Mouse (Mus musculus) effector memory CD4-positive, alpha-beta T cell, adult 5 months (primary cell): Measurements from ENCODE around the gene Adgrb2. TPM values are rescaled to one million over a fixed set of nuclear protein-coding genes. Genes with fewer than 3 reads are reported as not detected.

Experiments used
- polyA plus RNA-seq: library from polyadenylated mRNA; unstranded; fragments of 100-300 nt; shearing (Covaris generic); gene quantifications from one replicate; pipeline ENCODE4 v1.2.1, GENCODE M21; 2017

Adgrb2 gene
- polyA plus RNA-seq: not detected

DNA sequence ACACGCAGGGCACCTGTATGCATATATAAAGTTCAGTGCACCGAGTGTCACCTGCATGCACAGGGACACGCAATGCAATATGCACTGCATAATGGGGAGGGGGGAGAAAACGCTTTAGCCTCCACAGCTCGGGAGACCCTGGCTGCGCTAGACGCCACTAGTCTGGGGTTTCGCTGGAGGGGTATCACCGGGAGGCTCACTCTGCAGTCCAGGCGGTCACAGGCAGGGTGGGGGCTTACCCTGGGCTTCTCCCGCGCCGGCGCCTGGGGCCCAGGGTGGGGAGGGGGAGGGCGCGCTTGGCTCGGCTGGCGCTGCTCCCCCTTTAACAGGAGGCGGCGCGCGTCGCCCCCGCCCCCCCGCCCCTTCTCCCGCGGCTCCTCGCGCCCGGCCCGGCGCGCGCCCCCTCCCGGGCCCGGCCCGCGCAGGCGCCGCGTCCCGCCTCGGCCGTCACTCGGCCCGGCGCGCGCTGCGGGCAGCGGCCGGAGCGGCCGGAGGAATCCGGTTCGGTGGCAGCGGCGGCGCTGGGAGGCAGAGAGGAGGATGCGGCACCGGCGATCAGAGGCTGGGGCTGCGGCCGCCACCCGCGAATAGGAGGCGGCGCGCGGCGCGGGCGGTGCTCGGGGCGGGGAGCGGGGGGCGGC, at the start of gene Adgrb2:
TSS of gene Adgrb2 (plus strand) at position 450 of the 641 bp plus-strand sequence.

DNA sequence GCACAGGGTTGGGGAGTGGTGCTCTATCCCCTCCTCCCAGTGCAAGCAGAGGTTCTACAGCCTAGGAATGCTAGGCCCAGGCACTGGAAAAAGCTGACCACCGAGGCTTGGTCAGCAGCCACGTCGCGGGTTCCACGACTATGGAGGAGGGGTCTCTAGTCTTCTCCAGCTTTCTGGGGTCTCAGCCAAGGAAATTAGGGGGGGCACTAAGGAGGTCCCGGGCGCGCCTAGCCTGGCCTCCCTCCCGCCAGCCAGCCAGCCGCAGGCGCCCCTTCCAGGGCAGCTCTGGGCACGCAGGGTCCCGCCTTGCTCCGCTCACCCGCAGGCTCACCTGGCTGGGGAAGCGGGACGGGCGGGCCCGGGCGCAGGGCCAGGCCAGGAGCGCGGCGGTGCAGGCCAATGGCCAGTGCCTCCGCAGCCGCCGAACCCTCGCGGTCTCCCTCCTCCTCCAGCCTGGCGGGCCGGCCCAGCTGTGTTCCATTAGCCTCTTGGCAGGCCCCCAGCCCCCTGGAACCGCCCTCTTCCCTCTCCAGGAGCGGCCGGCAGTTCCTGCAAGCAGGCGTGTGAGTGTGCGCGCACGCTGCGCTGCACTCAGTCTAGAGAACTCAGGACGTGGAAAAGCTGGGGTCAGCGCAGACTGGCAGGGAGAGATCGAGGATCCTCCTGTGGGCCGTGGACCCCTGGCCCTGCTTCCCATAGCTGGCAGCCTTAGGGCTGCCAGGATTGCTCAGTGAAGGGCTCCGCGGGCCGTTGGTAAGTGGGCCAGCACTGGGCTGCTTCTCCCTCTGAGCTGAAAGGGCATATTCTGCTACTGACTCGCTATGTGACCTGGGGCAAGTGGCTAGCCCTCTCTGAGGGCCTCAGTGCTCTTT, 62.9 kb downstream of the Adgrb2 start, which contains the start of gene Col16a1:
TSS of gene Col16a1 (plus strand) at position 510 of the 872 bp plus-strand sequence.

Other genes starting within 250 kb of the Adgrb2 start
- gene Khdrbs1, start 242.6 kb upstream of the Adgrb2 start, polyA plus RNA-seq: 152 TPM
- gene Ptp4a2, start 173.7 kb upstream of the Adgrb2 start, polyA plus RNA-seq: 663 TPM
- gene Spocd1, start 55.6 kb upstream of the Adgrb2 start, polyA plus RNA-seq: not detected
- gene Col16a1, start 63.0 kb downstream of the Adgrb2 start, polyA plus RNA-seq: 0.50 TPM
- gene Pef1, start 117.7 kb downstream of the Adgrb2 start, polyA plus RNA-seq: 41.5 TPM
- not detected for gene Hcrtr1, start 154.5 kb downstream of the Adgrb2 start, polyA plus RNA-seq
- gene Tinagl1, start 190.3 kb downstream of the Adgrb2 start, polyA plus RNA-seq: not detected
- not detected for gene Gm853, start 237.5 kb downstream of the Adgrb2 start, polyA plus RNA-seq